Mouse (Mus musculus) cerebellum, postnatal 4 days (tissue): Measurements from ENCODE around the gene Sel1l2.
"Not testable (repeated sequence)": the region's sequence is repeated elsewhere in the genome, so short reads cannot be mapped to it uniquely, and the experiment has no call there.

Source experiments
- DNase-seq, 2 experiments: peaks; one replicate each; pipeline ENCODE4 v3.0.0; 2022; ENCODE audit warnings: low spot score in 2 of 2, mixed read lengths in 1 of 2

The Sel1l2 gene

DNA sequence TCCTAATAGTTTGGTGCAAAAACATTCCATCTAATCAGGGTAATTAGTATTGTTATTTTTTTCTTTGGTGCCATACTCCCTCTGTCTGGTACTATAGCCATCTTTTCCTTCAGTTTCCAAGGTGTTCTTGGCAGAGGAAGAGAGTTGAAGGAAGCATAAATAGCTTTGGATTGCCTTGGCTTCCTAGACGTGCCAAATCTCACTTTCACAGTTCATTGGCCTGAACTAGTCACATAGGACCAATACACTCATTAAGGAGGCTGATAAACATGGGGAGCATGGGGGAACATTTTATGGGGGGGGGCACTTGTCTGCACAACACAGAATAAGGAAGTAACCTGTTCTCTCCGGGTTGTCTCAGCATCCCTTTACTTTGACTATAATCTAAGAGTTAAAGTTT, 174.1 kb downstream of the Sel1l2 start:
- no peak for DNase-seq

DNA sequence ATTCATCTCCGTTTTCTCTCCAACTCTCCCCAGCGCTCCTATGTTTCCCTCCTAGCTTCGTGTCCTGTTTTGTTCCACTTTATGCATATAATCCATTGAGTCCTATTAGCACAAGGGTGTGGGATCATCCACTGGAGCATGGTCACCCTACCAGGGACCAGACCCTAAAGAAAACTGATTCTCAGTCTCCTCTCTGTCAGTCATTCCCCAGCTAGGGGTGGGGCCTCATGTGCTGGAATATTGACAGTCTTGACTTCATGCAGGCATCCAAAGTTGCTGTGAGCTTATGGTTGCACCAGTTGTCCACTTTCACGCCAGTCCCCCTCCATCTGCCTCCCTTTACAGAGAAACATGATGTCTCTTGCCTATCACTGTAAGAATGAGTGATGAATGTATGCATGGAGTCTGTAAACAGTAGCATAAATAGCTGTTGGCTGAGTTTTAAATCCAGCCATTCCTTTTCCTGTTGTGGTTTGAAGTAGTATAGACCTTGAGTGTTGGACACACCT, 174.9 kb downstream of the Sel1l2 start:
- no peak for DNase-seq

DNA sequence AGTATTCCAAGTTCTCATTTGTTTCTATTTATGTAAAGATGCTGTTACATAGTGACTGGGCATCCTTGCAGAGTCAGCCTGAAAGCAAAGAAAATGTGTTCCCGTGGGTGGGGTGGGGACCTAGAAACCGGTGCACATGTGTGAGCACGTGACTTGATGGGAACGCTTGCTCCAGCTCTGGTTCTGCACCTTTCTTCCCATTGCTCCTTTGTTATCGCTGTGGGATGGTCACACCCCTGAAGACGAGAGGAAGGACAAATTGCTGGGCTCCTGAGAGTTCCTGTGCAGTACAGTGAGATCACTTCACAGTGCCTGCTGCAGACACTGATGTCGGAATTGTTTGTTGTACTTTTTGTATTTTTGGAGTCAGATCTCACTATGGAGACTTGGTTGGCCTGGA, 185.8 kb downstream of the Sel1l2 start:
- DNase-seq, result no peak

DNA sequence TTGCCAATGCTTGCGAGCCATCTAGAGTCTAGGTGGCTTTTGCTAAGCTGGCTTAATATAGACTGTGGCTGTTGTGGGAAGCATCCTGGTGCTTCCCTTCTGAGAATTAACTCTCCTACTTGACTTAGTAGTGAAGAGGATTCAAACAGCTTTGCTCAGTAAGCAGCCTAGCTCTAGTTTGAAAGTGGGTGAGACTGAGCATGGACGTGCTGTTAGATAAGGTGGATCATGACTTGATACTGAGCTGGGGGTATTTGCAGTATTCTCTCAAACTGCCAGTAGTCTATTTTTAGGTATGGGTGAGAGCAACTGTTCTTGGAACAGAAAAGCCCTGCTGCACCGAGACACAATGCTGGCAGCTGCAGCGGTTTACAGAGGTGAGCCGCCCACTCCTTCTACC, 186.9 kb downstream of the Sel1l2 start:
- DNase-seq, result no peak

DNA sequence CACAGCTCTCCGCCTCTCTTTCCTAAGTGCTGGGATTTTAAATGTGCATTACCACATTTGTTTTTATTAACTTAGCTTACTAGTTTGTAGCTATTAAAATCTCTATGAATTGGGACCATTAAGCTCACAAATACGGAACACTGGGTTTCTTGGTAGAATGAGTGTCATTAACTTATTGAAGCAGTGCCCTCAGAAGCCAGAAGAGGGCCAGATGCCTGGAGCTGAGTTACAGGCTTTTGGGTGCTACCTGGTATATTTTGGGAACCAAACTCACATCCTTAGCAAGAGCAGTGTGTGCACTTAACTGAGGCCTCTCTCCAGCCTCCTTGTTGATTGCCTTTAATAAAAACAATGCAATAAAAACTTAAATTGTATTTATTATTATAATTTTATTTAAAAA, 188.8 kb downstream of the Sel1l2 start:
- no peak for DNase-seq

GRCm38 (mm10) chr2:140185685-140186210, 203.8 kb downstream of the Sel1l2 start:
- DNase-seq, result not testable (repeated sequence)
